Mouse (Mus musculus) olfactory bulb, adult 2 months (tissue): ENCODE measurements around the gene Ciapin1.

Experiments
- CTCF ChIP-seq: fragments of 200-500 bp; IDR thresholded peaks from 2 replicates; pipeline ENCODE4 v1.5.1; 2012; ENCODE audit warnings: low read depth, mild to moderate bottlenecking, low read length, moderate library complexity; ENCODE audit not compliant: insufficient read depth
- POLR2A ChIP-seq: fragments of 200-500 bp; IDR thresholded peaks from 2 replicates; pipeline ENCODE4 v1.6.1; 2012; ENCODE audit warnings: mild to moderate bottlenecking, low read depth, low read length, moderate library complexity; ENCODE audit not compliant: insufficient read depth

DNA sequence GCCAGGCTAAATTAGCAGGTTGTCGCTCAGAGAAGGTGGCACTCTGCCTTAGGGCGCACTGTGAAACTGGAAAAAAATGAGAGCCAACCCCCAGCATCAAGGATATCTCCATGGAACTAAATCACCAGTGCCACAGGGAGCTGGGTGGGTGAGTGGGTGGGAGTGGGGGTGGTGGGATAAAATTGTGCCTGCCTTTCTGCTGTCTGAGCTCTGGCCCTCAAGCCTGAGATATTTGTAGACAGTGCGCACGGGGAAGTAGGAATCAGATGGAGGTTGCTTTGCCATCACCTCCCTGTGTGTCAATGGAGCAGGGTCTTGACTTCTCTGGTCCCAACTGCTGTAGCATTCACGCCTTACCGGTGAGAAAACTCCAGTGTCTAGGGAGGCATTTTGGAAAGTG lies 65.1 kb downstream of the Ciapin1 start:
- TF ChIP-seq CTCF (no peak), POLR2A (no peak)
